Mouse (Mus musculus) layer of hippocampus, adult 11-12 months (tissue): ENCODE results near the gene 1300017J02Rik.

Source experiments
- DNase-seq: peaks from one replicate; pipeline ENCODE4 v3.0.0; 2022; ENCODE audit warnings: low spot score

1300017J02Rik gene

DNA sequence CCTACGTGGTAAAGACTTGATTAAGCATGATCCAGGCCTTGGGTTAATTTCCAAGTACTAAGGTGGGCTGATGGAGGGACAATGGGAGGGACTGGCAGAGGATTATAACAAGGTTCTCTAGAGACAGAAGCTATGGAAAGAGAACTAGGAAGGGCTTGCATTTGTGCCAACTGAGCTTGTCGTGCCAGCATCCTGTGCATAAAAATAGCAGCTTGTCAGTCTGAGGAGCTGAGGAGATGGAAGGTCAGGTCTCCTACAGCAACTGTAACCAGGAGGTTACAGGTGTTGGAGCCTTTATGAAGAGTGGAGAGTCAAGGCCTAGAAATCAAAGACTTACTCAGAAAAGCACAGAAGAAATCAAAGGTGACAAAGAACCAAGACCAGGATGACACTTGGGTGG is 91.3 kb downstream of the 1300017J02Rik start:
- no peak for DNase-seq

DNA sequence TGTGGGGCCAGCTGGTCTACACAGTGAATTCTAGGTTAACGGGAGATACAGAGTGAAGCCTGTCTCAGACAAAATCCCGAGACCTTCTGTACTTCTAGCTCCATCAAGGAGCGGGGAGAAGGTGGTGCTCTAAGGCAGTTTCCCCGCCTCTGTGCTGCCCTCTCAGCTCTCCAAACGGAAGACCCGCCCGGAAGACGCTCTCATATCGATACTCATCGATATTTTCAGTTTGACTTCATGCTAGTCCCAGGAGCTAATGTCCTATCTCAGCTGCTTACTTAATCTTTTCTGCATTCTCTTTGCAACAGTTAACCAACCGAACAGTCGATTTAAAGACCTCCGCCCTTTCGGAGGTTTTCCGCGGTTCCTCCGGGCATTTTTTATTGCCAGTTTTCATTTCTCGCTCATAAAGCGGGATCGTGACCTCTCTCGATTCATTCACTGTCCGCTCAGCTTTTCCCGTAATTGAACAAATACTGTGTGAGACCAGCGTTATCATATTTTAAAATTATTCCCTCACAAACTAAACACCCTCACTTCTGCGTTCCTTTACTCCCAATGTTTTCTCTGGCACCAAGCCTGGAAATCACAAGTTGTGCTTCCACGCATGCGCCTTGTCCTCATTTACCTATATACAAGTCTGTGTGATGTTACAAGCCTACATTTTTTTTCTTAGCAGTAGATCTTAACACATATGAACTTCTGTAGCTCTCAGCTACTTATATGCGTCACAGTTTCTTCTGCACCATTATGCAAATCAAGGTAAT is 92.0 kb downstream of the 1300017J02Rik start:
- DNase-seq = no peak

DNA sequence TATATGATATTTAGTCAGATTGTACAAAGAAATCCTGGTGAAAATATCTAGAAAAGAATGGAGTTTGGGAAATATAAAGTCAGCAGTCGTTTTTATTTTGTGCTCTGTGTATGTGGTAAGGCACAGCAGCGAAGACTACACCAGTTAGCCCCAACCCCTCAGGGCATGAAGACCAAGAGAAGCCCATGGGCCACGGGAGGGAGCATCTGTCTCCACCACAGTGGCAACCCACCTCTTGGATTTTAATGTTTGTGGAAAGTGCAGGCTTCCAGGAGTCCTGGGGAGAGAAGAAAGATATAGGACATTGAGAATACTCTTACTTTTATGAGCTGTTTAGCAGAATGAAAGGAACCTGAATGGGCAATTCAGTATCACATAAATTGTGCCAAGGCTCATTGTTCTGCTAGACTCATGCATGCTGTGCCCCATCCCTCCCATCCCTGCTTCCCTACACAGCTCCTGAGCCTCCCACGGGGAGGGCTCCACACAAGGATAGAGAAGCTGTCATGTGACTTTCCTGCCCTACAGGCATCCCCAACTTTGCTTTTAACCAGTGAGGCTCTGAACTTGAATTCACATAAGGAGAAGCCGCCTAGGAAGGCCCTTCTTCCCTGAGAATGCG is 96.0 kb downstream of the 1300017J02Rik start:
- DNase-seq = no peak

DNA sequence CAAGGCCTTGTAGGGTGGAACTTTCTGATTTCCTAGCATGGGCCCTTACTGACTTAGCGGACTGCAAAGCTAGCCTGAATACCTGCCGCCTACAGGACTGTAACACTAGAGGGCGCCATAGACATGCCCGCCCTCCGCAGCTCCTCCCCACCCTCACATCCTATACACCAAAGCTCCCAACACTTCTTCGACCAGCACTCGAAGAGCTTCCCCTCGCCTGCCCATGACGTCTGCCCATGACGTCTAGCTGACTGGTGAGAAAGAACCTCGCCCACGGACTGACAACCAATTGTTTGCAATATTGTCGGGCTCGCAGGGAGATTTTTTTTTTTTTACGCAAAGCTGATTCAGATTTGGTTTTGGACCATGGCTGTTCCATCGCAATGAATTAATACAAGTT is 97.0 kb downstream of the 1300017J02Rik start:
- DNase-seq = peak; percentile 64

DNA sequence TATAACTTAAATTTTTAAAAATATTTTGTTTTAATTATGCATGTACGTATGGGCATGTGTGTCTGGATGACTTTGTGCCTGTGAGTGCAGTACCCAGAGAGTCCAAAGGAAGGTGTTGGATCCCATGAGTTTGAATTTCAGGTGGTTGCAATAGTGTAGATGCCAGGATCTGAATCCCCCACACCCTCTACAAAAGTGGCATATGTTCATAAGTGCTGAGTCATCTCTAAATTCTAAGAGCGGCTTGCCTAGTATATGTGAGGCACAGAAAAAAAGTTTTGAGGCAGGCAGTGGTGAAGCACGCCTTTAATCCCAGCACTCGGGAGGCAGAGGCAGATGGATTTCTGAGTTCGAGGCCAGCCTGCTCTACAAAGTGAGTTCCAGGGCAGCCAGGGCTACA is 99.1 kb downstream of the 1300017J02Rik start:
- no peak for DNase-seq

DNA sequence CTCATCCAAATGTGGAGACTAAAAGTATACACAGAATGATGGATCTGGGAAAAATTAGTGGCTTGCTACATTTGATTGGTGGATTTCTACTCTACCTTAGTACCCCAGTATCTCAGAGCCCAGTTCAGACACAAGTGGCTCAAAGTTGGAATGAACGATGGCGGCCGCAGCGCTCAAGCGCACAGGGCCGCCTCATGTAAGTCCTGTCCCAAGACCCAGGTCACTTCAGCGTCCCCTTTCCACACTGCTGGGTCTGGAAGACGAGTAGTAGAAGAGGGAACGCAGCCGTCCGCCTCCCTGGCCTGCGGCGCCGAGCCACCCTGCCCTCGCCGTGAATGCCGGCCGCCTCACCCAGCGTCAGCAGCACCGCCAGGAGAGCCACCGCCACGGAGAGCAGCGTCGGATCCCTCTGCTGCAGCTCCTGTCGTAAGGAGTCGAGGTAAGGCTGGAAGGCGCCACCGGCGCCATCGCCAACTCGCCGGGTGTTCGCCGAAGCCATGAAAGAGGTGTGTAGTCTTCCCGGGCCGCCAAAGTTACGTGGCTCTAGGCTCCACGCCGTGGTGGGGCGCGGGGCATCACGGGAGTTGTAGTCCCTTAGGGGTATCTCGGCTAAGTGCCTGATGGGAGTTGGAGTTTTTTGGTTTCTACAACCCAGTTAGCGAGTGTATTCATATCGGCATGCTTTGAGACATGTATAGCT is 103.2 kb downstream of the 1300017J02Rik start, which contains the start of gene Srprb:
Gene Srprb (minus strand): TSS at position 577 of the 700 bp plus-strand sequence.
- peak; percentile 93 for DNase-seq
